Mouse (Mus musculus): ENCODE data around the gene Ddx1. TPM values are rescaled to one million over a fixed set of nuclear protein-coding genes. Genes with fewer than 3 reads are reported as not detected.

Ddx1 gene
- total RNA-seq, 2 experiments from 2014 or later = 128 to 135 TPM

DNA sequence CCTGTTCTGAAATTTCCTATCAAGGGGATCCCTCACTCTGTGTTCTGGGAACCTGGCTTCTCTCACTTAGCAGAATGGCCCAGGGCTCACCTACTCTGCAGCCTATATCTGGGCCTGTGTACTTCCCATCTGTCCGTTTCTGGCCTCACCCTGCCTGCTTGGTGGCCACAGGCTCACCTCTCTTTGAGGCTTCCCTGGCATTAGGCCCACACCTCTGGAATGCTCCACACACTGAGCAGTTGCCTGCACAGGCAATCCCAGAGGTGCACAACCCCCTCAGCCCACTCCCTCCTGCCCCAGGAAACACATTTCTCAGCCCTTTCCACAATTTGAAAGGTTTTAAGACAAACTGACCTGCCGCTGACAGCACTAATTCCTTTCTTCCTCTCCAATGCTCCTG, 72.9 kb downstream of the Ddx1 start:
- intact Hi-C loops (cut with DNase I) = no loop called here
- DNase-seq (ENCODE audit: low spot score in 2 of 2) = no peak

DNA sequence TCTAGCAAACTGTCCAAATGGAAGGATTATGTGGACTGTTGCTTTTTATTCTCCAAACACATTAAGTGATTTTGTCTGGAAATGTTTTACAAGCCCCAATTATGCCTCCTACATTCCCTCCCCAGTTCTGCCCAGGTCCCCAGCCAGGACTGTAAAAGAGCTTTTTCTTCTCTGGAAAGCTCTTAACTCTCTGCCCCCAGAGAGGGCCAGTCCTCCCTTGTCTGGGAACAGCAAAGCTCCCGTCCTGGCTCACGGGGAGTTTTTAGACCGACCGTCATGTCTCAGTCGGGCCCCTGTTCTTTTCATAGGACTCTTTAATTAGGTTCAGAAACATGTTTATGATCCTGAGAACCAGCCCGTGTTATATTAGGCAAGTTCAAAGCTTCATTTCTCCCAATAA, 75.0 kb downstream of the Ddx1 start:
- DNase-seq (ENCODE audit: low spot score in 2 of 2) = no peak
- intact Hi-C loops (cut with DNase I) = no loop called here

DNA sequence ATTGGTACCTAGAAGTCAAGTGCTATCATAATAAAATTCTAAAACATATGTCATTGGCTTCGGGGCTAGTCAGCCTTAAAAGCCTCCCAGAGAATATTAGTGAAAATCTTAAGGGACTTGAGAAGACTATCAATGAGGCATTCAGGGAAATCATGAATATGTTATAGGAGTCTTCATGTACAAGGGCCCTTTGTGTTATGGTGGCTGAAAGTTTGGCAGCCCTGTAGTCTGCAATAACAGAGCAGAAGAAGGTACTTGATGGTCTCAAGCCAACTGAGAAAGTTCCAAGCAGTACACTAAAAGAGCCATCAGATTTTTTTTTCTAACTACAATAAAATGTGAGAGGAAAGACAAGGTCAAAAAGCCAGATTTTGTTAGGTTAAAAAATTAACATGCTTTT, 80.9 kb downstream of the Ddx1 start:
- no peak for DNase-seq (ENCODE audit: low spot score in 2 of 2)
- intact Hi-C loops (cut with DNase I) = no loop called here

DNA sequence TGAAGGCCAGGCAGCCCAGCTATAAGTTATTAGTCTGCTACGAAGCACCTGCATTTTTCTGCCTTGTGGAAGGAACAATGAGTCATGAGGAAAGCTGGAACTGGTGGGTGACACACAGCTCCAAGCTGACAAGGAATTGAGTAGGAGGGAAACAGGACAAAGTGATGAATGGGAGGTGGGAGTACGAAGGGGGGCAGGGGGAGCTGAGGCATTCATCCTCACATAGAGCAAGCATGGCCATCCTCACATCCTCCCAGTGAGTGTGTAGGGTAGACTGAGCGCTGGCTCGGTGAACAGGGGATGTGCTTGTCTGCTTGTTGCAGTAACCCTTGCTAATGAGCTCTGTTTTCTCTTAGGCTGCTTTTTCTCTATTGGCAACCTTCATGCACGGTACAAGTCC, 81.9 kb downstream of the Ddx1 start:
- DNase-seq (ENCODE audit: low spot score in 2 of 2) = peak; percentile 43 to 70
- intact Hi-C loops (cut with DNase I) = no loop called here

Other genes starting within 250 kb of the Ddx1 start
- gene Nbas, start 19.9 kb upstream of the Ddx1 start, total RNA-seq (2021) = 10 to 100 TPM; 28.2 to 31.3 TPM